Mouse (Mus musculus): ENCODE measurements around the gene Nckipsd. TPM values are rescaled to one million over a fixed set of nuclear protein-coding genes. Genes with fewer than 3 reads are reported as not detected.
A peak's percentile ranks its signal among the peaks of the same experiment; 100 is the strongest.

Nckipsd gene
- polyA plus RNA-seq, 1 experiment from 2014 or later = 10.8 TPM

GRCm38 (mm10) chr9:108787080-108787479, 21.1 kb upstream of the Nckipsd start:
- Histone ChIP-seq H3K36me3 (0 out of 2 replicates have a peak, but pooled peaks cover 16% of the 10 kb centered on the region), H3K4me1 (peaks cover 58% of the 10 kb centered on the region), H3K4me3 (no peak overlapping the region), H3K27me3 (ENCODE audit: insufficient read depth, poor library complexity, severe bottlenecking) (no peaks in the 10 kb centered on the region), H3K27ac (no peak overlapping the region), H3K9me3 (no peaks in the 10 kb centered on the region)
- DNase-seq (ENCODE audit: low spot score) = no peak
- 95% methylated on average over 2 of the region's 2 CpGs for WGBS

GRCm38 (mm10) chr9:108788713-108789112, 19.5 kb upstream of the Nckipsd start:
- H3K4me1 ChIP-seq = peaks cover 47% of the 10 kb centered on the region
- no peaks in the 10 kb centered on the region for H3K9me3 ChIP-seq
- H3K27ac ChIP-seq = no peak overlapping the region
- no peak for DNase-seq (ENCODE audit: low spot score)
- WGBS = 79% methylated on average over 3 of the region's 3 CpGs
- H3K4me3 ChIP-seq = no peak overlapping the region
- no peaks in the 10 kb centered on the region for H3K27me3 ChIP-seq (ENCODE audit: insufficient read depth, poor library complexity, severe bottlenecking)
- 0 out of 2 replicates have a peak, but pooled peaks cover 16% of the 10 kb centered on the region for H3K36me3 ChIP-seq

- no peaks in the 10 kb centered on the region for H3K9me3 ChIP-seq
- H3K36me3 ChIP-seq = peaks cover 23% of the 10 kb centered on the region
- WGBS = 73% methylated on average over 1 of the region's 1 CpGs
- H3K4me3 ChIP-seq = no peak overlapping the region
- no peak for DNase-seq (ENCODE audit: low spot score)
- H3K27me3 ChIP-seq (ENCODE audit: insufficient read depth, poor library complexity, severe bottlenecking) = no peaks in the 10 kb centered on the region
- H3K27ac ChIP-seq = no peak overlapping the region
- H3K4me1 ChIP-seq = peaks cover 54% of the 10 kb centered on the region
Observed at GRCm38 (mm10) chr9:108792307-108792706, 15.9 kb upstream of the Nckipsd start.

GRCm38 (mm10) chr9:108792730-108793129, 15.4 kb upstream of the Nckipsd start:
- no peaks in the 10 kb centered on the region for H3K27me3 ChIP-seq (ENCODE audit: insufficient read depth, poor library complexity, severe bottlenecking)
- DNase-seq (ENCODE audit: low spot score) = no peak

GRCm38 (mm10) chr9:108795281-108795680, 12.9 kb upstream of the Nckipsd start:
- DNase-seq (ENCODE audit: low spot score) = no peak
- peaks cover 38% of the 10 kb centered on the region for H3K4me1 ChIP-seq
- 76% methylated on average over 2 of the region's 2 CpGs for WGBS
- no peak overlapping the region for H3K27ac ChIP-seq
- peaks cover 45% of the 10 kb centered on the region for H3K36me3 ChIP-seq
- no peaks in the 10 kb centered on the region for H3K9me3 ChIP-seq
- H3K27me3 ChIP-seq (ENCODE audit: insufficient read depth, poor library complexity, severe bottlenecking) = no peaks in the 10 kb centered on the region
- no peak overlapping the region for H3K4me3 ChIP-seq

More at GRCm38 (mm10) chr9:108792730-108793129, 15.4 kb upstream of the Nckipsd start:
- WGBS = 55% methylated on average over 3 of the region's 3 CpGs
- H3K36me3 ChIP-seq = peaks cover 25% of the 10 kb centered on the region
- H3K4me1 ChIP-seq = peaks cover 55% of the 10 kb centered on the region
- no peak overlapping the region for H3K4me3 ChIP-seq
- no peaks in the 10 kb centered on the region for H3K9me3 ChIP-seq
- H3K27ac ChIP-seq = no peak overlapping the region

DNA sequence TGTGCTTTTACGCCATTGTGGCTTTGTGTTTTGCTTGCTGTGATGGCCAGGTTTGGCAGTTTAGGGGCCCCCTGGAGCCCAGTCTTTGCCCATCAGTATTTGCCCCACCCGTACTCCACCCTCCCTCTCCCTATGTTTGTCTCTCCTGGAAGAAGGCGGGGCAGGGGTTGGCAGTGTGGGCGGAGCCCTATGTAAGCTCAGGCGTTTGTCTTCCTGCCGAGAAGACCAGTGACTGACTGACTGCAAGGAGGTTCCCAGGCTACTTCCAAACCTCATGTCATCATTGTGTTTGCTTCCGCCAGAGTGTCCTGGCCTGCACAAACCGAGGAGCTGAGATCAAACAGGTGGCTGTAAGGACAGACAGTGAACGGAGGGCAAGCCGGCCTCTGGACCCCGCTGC, 12.4 kb upstream of the Nckipsd start:
- Histone ChIP-seq H3K36me3 (peaks cover 47% of the 10 kb centered on the region), H3K27me3 (ENCODE audit: insufficient read depth, poor library complexity, severe bottlenecking) (no peaks in the 10 kb centered on the region), H3K27ac (0 out of 2 replicates have a peak overlapping the region, but pooled peaks have one; percentile 23), H3K4me3 (no peak overlapping the region), H3K9me3 (no peaks in the 10 kb centered on the region), H3K4me1 (peaks cover 38% of the 10 kb centered on the region)
- WGBS = 38% methylated on average over 11 of the region's 11 CpGs
- DNase-seq (ENCODE audit: low spot score) = peak; percentile 77

DNA sequence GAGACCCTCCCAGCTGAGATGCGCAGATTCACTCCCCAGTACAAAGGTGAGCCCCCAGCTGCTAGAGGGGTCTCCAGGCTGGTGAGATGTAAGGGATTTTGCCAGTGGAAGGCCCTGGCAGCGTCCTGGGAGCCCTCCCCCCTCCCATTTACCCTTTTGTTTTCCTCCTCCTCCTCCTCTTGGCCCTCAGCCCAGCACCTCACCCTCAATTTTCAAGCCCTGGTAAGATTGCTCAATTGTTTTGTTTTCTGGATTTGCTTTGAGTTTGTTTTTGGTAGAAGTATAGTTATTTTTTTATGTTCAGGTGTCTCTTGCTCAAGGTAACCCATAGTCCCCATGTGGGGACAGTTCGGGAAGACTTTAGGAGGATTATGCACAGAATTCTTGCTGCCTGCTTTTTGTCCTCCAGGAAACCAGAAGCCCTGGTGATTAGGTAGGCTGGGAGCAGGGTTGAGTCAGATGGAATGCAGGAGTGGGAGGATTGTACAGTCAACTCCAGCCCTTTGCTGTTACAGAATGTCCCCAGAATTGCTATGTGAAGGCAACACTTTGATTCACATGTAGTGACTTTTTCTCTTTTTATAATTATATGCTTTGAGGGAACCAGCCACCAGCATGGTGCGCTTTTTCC, 11.7 kb upstream of the Nckipsd start:
- no peak for DNase-seq (ENCODE audit: low spot score)
- H3K36me3 ChIP-seq = peaks cover 54% of the 10 kb centered on the region
- H3K9me3 ChIP-seq = no peaks in the 10 kb centered on the region
- 76% methylated on average over 4 of the region's 4 CpGs for WGBS
- H3K27me3 ChIP-seq (ENCODE audit: insufficient read depth, poor library complexity, severe bottlenecking) = no peaks in the 10 kb centered on the region
- H3K4me3 ChIP-seq = no peak overlapping the region
- H3K4me1 ChIP-seq = peaks cover 38% of the 10 kb centered on the region
- H3K27ac ChIP-seq = peak overlapping the region; percentile 23; the same call in 1 of the 2 replicates

DNA sequence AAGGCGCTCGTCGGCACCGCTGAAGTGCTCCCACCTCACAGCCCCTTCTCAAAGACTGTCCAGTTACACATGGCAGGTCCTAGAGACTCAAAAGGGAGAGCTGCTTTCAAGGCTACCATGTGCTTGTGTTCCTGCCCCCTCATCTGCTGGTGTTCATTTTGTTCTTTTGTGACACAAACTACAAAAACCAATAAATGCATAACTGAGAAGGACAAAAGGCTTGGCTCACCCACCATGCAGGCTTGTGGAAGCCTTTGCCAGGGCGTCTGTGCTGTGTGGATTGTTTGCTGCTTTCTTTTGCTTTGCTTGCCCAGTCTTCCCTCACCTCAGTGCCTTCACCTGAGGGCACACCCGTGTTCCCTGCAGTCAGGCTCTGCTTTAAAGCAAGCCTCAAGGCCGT, 10.7 kb upstream of the Nckipsd start:
- no peak overlapping the region for H3K27ac ChIP-seq
- H3K27me3 ChIP-seq (ENCODE audit: insufficient read depth, poor library complexity, severe bottlenecking) = no peaks in the 10 kb centered on the region
- DNase-seq (ENCODE audit: low spot score) = peak; percentile 58
- H3K4me1 ChIP-seq = peaks cover 31% of the 10 kb centered on the region
- 91% methylated on average over 7 of the region's 7 CpGs for WGBS
- no peak overlapping the region for H3K4me3 ChIP-seq
- H3K36me3 ChIP-seq = peaks cover 64% of the 10 kb centered on the region
- H3K9me3 ChIP-seq = no peaks in the 10 kb centered on the region

- no peaks in the 10 kb centered on the region for H3K9me3 ChIP-seq
Observed at GRCm38 (mm10) chr9:108798508-108799075, 9.6 kb upstream of the Nckipsd start.

GRCm38 (mm10) chr9:108799564-108799963, 8.6 kb upstream of the Nckipsd start:
- H3K27me3 ChIP-seq (ENCODE audit: insufficient read depth, poor library complexity, severe bottlenecking) = no peaks in the 10 kb centered on the region
- DNase-seq (ENCODE audit: low spot score) = peak; percentile 47
- peaks cover 85% of the 10 kb centered on the region for H3K36me3 ChIP-seq
- WGBS = 91% methylated on average over 3 of the region's 3 CpGs
- H3K9me3 ChIP-seq = no peaks in the 10 kb centered on the region
- peaks cover 26% of the 10 kb centered on the region for H3K4me1 ChIP-seq
- no peak overlapping the region for H3K27ac ChIP-seq
- no peak overlapping the region for H3K4me3 ChIP-seq

More at GRCm38 (mm10) chr9:108798508-108799075, 9.6 kb upstream of the Nckipsd start:
- H3K4me3 ChIP-seq = no peak overlapping the region
- H3K36me3 ChIP-seq = peaks cover 75% of the 10 kb centered on the region
- H3K4me1 ChIP-seq = peaks cover 31% of the 10 kb centered on the region
- 78% methylated on average over 5 of the region's 5 CpGs for WGBS
- no peak for DNase-seq (ENCODE audit: low spot score)
- H3K27ac ChIP-seq = no peak overlapping the region
- no peaks in the 10 kb centered on the region for H3K27me3 ChIP-seq (ENCODE audit: insufficient read depth, poor library complexity, severe bottlenecking)

DNA sequence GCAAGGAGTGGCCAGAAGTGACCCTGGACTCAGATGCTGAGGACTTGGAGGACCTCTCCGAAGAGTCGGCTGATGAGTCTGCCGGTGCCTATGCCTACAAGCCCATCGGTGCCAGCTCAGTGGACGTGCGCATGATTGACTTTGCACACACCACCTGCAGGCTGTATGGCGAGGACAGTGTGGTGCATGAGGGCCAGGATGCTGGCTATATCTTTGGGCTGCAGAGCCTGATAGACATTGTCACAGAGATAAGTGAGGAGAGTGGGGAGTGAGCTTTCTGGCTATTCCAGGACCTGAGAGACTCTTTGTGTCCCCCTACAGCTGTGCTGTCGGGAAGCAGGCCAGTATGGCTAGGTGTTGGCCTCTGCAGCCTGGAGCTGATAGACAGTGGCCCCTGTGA, 2.4 kb upstream of the Nckipsd start:
- Histone ChIP-seq H3K9me3 (no peaks in the 10 kb centered on the region), H3K4me3 (no peak overlapping the region), H3K4me1 (peaks cover 34% of the 10 kb centered on the region), H3K36me3 (peaks cover 66% of the 10 kb centered on the region), H3K27me3 (ENCODE audit: insufficient read depth, poor library complexity, severe bottlenecking) (no peaks in the 10 kb centered on the region), H3K27ac (no peak overlapping the region)
- 80% methylated on average over 8 of the region's 8 CpGs for WGBS
- no peak for DNase-seq (ENCODE audit: low spot score)

DNA sequence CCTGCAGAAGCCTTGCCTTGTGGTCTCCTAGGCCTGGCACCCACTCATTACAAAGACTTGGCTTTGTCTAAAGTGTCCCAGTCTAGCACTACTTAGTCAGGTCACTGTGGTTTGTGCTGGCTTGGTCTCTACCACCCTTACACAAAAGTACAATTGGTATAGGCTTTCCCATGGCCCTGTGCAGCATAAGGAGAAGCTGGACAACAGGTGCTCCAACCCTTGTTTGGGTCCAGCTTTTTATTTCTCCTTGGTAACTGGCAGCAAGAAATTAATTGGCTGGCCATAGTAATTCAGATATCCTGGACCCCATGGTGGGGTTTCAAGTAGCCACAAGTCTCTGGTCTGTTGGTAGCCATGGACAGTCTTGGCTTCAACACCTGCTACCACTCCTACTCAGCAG, 1.8 kb upstream of the Nckipsd start:
- H3K36me3 ChIP-seq = peaks cover 66% of the 10 kb centered on the region
- H3K27me3 ChIP-seq (ENCODE audit: insufficient read depth, poor library complexity, severe bottlenecking) = no peaks in the 10 kb centered on the region
- H3K27ac ChIP-seq = no peak overlapping the region
- peaks cover 34% of the 10 kb centered on the region for H3K4me1 ChIP-seq
- no peak overlapping the region for H3K4me3 ChIP-seq
- no peaks in the 10 kb centered on the region for H3K9me3 ChIP-seq
- DNase-seq (ENCODE audit: low spot score) = no peak

DNA sequence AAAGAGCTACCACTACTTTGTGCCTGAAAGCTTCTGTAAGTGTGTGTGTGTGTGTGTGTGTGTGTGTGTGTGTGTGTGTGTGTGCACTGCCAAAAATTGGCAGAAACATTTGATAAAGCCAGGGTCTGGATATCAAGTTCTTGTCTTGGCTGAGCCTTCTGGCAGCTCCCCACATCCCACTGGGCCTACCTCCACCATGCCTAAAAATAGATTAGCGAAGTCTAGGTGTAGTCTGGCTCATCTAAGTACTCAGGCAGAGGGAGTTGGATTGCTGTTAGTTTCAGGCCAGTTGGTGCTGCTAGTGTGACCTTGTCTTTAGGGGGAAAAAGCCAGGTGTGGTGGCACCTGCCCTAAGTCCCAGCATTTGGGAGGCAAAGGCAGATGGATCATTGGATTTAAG, 1.3 kb upstream of the Nckipsd start:
- DNase-seq (ENCODE audit: low spot score) = no peak
- peak overlapping the region; percentile 56; the same call in 1 of the 2 replicates for H3K27ac ChIP-seq
- no peak overlapping the region for H3K4me3 ChIP-seq
- H3K4me1 ChIP-seq = peaks cover 34% of the 10 kb centered on the region
- WGBS = 60% methylated on average over 1 of the region's 1 CpGs
- H3K9me3 ChIP-seq = no peaks in the 10 kb centered on the region
- peaks cover 66% of the 10 kb centered on the region for H3K36me3 ChIP-seq
- no peaks in the 10 kb centered on the region for H3K27me3 ChIP-seq (ENCODE audit: insufficient read depth, poor library complexity, severe bottlenecking)

Measured in heart, embryonic 10.5 days (tissue).